Mouse (Mus musculus): Measurements from ENCODE around the gene Olfr891. TPM values are rescaled to one million over a fixed set of nuclear protein-coding genes. Genes with fewer than 3 reads are reported as not detected.
"Not testable (repeated sequence)": the region's sequence is repeated elsewhere in the genome, so short reads cannot be mapped to it uniquely, and the experiment has no call there.

Olfr891 gene
- not detected in 2 replicates for polyA plus RNA-seq (2016; fragmentation: Nextera tagmentation; extraction: Ambion mirVana)

- no peak within 1 kb of the TSS for H3K4me3 ChIP-seq
- H3K27ac ChIP-seq, result no peak within 1 kb of the TSS
- H3K27me3 ChIP-seq (replicated peaks), result no peaks in the 10 kb centered on the region
- H3K4me2 ChIP-seq (replicated peaks), result no peak within 1 kb of the TSS
- 83% methylated on average over 1 of the region's 1 CpGs for WGBS
- no peaks in the 10 kb centered on the region for H3K4me1 ChIP-seq
- ATAC-seq (ENCODE audit: low FRiP score, low read depth), result no peak
- no peaks in the 10 kb centered on the region for H3K36me3 ChIP-seq
- no peak within 1 kb of the TSS for H3K9ac ChIP-seq
- H3K9me3 ChIP-seq, result peaks cover 4% of the 10 kb centered on the region; the same call in 1 of the 2 replicates
These were observed at the start of gene Olfr891 for GRCm38 (mm10) chr9:38180721-38181120. Gene Olfr891, minus strand, starts transcription at chr9:38180821.

GRCm38 (mm10) chr9:38217755-38218154, 37.1 kb upstream of the Olfr891 start, which contains the start of gene Olfr894:
Gene Olfr894, plus strand, starts transcription at chr9:38218055.
- no peaks in the 10 kb centered on the region for H3K9me3 ChIP-seq
- no peaks in the 10 kb centered on the region for H3K4me1 ChIP-seq
- no peak for ATAC-seq (ENCODE audit: low FRiP score, low read depth)
- H3K36me3 ChIP-seq, result no peaks in the 10 kb centered on the region
- no peak within 1 kb of the TSS for H3K27ac ChIP-seq
- H3K4me3 ChIP-seq, result no peak within 1 kb of the TSS
- no peak within 1 kb of the TSS for H3K4me2 ChIP-seq (replicated peaks)
- no peak within 1 kb of the TSS for H3K9ac ChIP-seq
- H3K27me3 ChIP-seq (replicated peaks), result no peaks in the 10 kb centered on the region

- no peak for ATAC-seq (ENCODE audit: low FRiP score, low read depth)
- no peak within 1 kb of the TSS for H3K27ac ChIP-seq
- H3K4me3 ChIP-seq, result no peak within 1 kb of the TSS
- no peaks in the 10 kb centered on the region for H3K27me3 ChIP-seq (replicated peaks)
- H3K4me2 ChIP-seq (replicated peaks), result no peak within 1 kb of the TSS
- H3K9ac ChIP-seq, result no peak within 1 kb of the TSS
- no peaks in the 10 kb centered on the region for H3K9me3 ChIP-seq
- H3K36me3 ChIP-seq, result no peaks in the 10 kb centered on the region
- H3K4me1 ChIP-seq, result no peaks in the 10 kb centered on the region
- 72% methylated on average over 3 of the region's 3 CpGs for WGBS
These were observed 27.4 kb upstream of the Olfr891 start, which contains the start of gene Olfr893 for GRCm38 (mm10) chr9:38208065-38208464. Gene Olfr893, plus strand, starts transcription at chr9:38208365.

GRCm38 (mm10) chr9:38168341-38168740, 12.3 kb downstream of the Olfr891 start:
- ATAC-seq (ENCODE audit: low FRiP score, low read depth); H3K4me3 ChIP-seq: not testable (repeated sequence)
- WGBS, result 54% methylated on average over 2 of the region's 2 CpGs

GRCm38 (mm10) chr9:38142217-38142616, 38.4 kb downstream of the Olfr891 start, which contains the start of gene Olfr890:
Gene Olfr890, plus strand, starts transcription at chr9:38142517.
- no peaks in the 10 kb centered on the region for H3K9me3 ChIP-seq
- no peak within 1 kb of the TSS for H3K27ac ChIP-seq
- H3K4me1 ChIP-seq, result no peaks in the 10 kb centered on the region
- ATAC-seq (ENCODE audit: low FRiP score, low read depth), result no peak
- no peak within 1 kb of the TSS for H3K4me3 ChIP-seq
- H3K4me2 ChIP-seq (replicated peaks), result no peak within 1 kb of the TSS
- no peaks in the 10 kb centered on the region for H3K27me3 ChIP-seq (replicated peaks)
- H3K9ac ChIP-seq, result no peak within 1 kb of the TSS
- no peaks in the 10 kb centered on the region for H3K36me3 ChIP-seq

More at GRCm38 (mm10) chr9:38168341-38168740, 12.3 kb downstream of the Olfr891 start:
- H3K36me3 ChIP-seq; H3K4me2 ChIP-seq (replicated peaks); H3K9ac ChIP-seq; H3K27me3 ChIP-seq (replicated peaks); H3K9me3 ChIP-seq; H3K4me1 ChIP-seq; H3K27ac ChIP-seq: not testable (repeated sequence)

Other genes with a start within 250 kb of the Olfr891 start
- not detected in 2 replicates for gene Olfr881, start 189.0 kb downstream of the Olfr891 start, polyA plus RNA-seq (2016; fragmentation: Nextera tagmentation; extraction: Ambion mirVana)
- gene Olfr883, start 155.0 kb downstream of the Olfr891 start, polyA plus RNA-seq (2016; fragmentation: Nextera tagmentation; extraction: Ambion mirVana), result not detected in 2 replicates
- not detected in 2 replicates for gene Olfr884, start 134.3 kb downstream of the Olfr891 start, polyA plus RNA-seq (2016; fragmentation: Nextera tagmentation; extraction: Ambion mirVana)
- not detected in 2 replicates for gene Olfr885, start 119.5 kb downstream of the Olfr891 start, polyA plus RNA-seq (2016; fragmentation: Nextera tagmentation; extraction: Ambion mirVana)
- gene Olfr887, start 96.7 kb downstream of the Olfr891 start, polyA plus RNA-seq (2016; fragmentation: Nextera tagmentation; extraction: Ambion mirVana), result not detected in 2 replicates
- not detected in 2 replicates for gene Olfr888, start 72.7 kb downstream of the Olfr891 start, polyA plus RNA-seq (2016; fragmentation: Nextera tagmentation; extraction: Ambion mirVana)
- 0.09 and 0.11 TPM in 2 replicates for gene Olfr889, start 65.6 kb downstream of the Olfr891 start, polyA plus RNA-seq (2016; fragmentation: Nextera tagmentation; extraction: Ambion mirVana)
- not detected in 2 replicates for gene Olfr890, start 38.3 kb downstream of the Olfr891 start, polyA plus RNA-seq (2016; fragmentation: Nextera tagmentation; extraction: Ambion mirVana)
- not detected in 2 replicates for gene Olfr893, start 27.5 kb upstream of the Olfr891 start, polyA plus RNA-seq (2016; fragmentation: Nextera tagmentation; extraction: Ambion mirVana)
- gene Olfr894, start 37.2 kb upstream of the Olfr891 start, polyA plus RNA-seq (2016; fragmentation: Nextera tagmentation; extraction: Ambion mirVana), result not detected in 2 replicates
- not detected in 2 replicates for gene Olfr143, start 72.0 kb upstream of the Olfr891 start, polyA plus RNA-seq (2016; fragmentation: Nextera tagmentation; extraction: Ambion mirVana)
- gene Olfr895, start 87.0 kb upstream of the Olfr891 start, polyA plus RNA-seq (2016; fragmentation: Nextera tagmentation; extraction: Ambion mirVana), result not detected in 2 replicates
- gene Olfr896-ps1, start 110.3 kb upstream of the Olfr891 start, polyA plus RNA-seq (2016; fragmentation: Nextera tagmentation; extraction: Ambion mirVana), result not detected in 2 replicates
- gene Olfr25, start 148.2 kb upstream of the Olfr891 start, polyA plus RNA-seq (2016; fragmentation: Nextera tagmentation; extraction: Ambion mirVana), result not detected in 2 replicates
- not detected in 2 replicates for gene Olfr898, start 167.6 kb upstream of the Olfr891 start, polyA plus RNA-seq (2016; fragmentation: Nextera tagmentation; extraction: Ambion mirVana)
- gene Olfr250, start 186.1 kb upstream of the Olfr891 start, polyA plus RNA-seq (2016; fragmentation: Nextera tagmentation; extraction: Ambion mirVana), result not detected in 2 replicates
- gene Olfr251, start 196.3 kb upstream of the Olfr891 start, polyA plus RNA-seq (2016; fragmentation: Nextera tagmentation; extraction: Ambion mirVana), result not detected in 2 replicates
- not detected in 2 replicates for gene Olfr147, start 220.9 kb upstream of the Olfr891 start, polyA plus RNA-seq (2016; fragmentation: Nextera tagmentation; extraction: Ambion mirVana)
- not detected in 2 replicates for gene Olfr901, start 248.6 kb upstream of the Olfr891 start, polyA plus RNA-seq (2016; fragmentation: Nextera tagmentation; extraction: Ambion mirVana)

Measured in neural tube, embryonic 12.5 days (tissue).